Mouse (Mus musculus) WW6 (cell line): ENCODE results near the gene Phc1.

Source experiments
- DNase-seq: peaks from one replicate; pipeline ENCODE4 v3.0.0-alpha.2; 2013; ENCODE audit warnings: low read depth, low spot score

Phc1 gene

GRCm38 (mm10) chr6:122296918-122297278, 43.5 kb downstream of the Phc1 start:
- DNase-seq: no peak

GRCm38 (mm10) chr6:122295242-122295641, 45.1 kb downstream of the Phc1 start:
- no peak for DNase-seq

GRCm38 (mm10) chr6:122294290-122294689, 46.1 kb downstream of the Phc1 start:
- no peak for DNase-seq

GRCm38 (mm10) chr6:122293796-122294195, 46.6 kb downstream of the Phc1 start:
- no peak for DNase-seq

- DNase-seq: no peak
These were observed 47.2 kb downstream of the Phc1 start for GRCm38 (mm10) chr6:122293121-122293520.

- no peak for DNase-seq
These were observed 48.2 kb downstream of the Phc1 start for GRCm38 (mm10) chr6:122292184-122292583.

GRCm38 (mm10) chr6:122291735-122292134, 48.6 kb downstream of the Phc1 start:
- DNase-seq: no peak

GRCm38 (mm10) chr6:122291264-122291663, 49.1 kb downstream of the Phc1 start:
- DNase-seq: no peak

GRCm38 (mm10) chr6:122290253-122290652, 50.1 kb downstream of the Phc1 start:
- no peak for DNase-seq

- no peak for DNase-seq
These were observed 51.0 kb downstream of the Phc1 start for GRCm38 (mm10) chr6:122289313-122289712.

- no peak for DNase-seq
These were observed 52.1 kb downstream of the Phc1 start for GRCm38 (mm10) chr6:122288263-122288662.

GRCm38 (mm10) chr6:122284823-122285222, 55.5 kb downstream of the Phc1 start:
- DNase-seq: no peak

GRCm38 (mm10) chr6:122284304-122284703, 56.1 kb downstream of the Phc1 start:
- DNase-seq: no peak

- DNase-seq: no peak
These were observed 56.9 kb downstream of the Phc1 start for GRCm38 (mm10) chr6:122283429-122283828.

GRCm38 (mm10) chr6:122282782-122283181, 57.6 kb downstream of the Phc1 start, which contains the start of gene Klrg1:
Gene Klrg1 (minus strand): TSS chr6:122282882.
- no peak for DNase-seq

- DNase-seq: no peak
These were observed 63.8 kb downstream of the Phc1 start for GRCm38 (mm10) chr6:122276565-122276964.

- no peak for DNase-seq
These were observed 65.8 kb downstream of the Phc1 start for GRCm38 (mm10) chr6:122274546-122274945.

GRCm38 (mm10) chr6:122270152-122270551, 70.2 kb downstream of the Phc1 start:
- no peak for DNase-seq

- no peak for DNase-seq
These were observed 71.2 kb downstream of the Phc1 start for GRCm38 (mm10) chr6:122269170-122269569.

- DNase-seq: no peak
These were observed 71.8 kb downstream of the Phc1 start for GRCm38 (mm10) chr6:122268561-122268960.
